Mouse (Mus musculus) embryonic fibroblast, embryonic 13.5 days (primary cell): ENCODE results near the gene Cwc22.

ENCODE experiments used
- CTCF ChIP-seq: IDR thresholded peaks from 2 replicates; pipeline ENCODE4 v1.5.1; 2011; ENCODE audit warnings: mild to moderate bottlenecking, control low read depth, low read length, moderate library complexity, borderline replicate concordance; ENCODE audit not compliant: insufficient read depth
- POLR2A ChIP-seq: IDR thresholded peaks from 2 replicates; pipeline ENCODE4 v1.6.1; 2011; ENCODE audit warnings: low read depth, mild to moderate bottlenecking, control low read depth, low read length, moderate library complexity

DNA sequence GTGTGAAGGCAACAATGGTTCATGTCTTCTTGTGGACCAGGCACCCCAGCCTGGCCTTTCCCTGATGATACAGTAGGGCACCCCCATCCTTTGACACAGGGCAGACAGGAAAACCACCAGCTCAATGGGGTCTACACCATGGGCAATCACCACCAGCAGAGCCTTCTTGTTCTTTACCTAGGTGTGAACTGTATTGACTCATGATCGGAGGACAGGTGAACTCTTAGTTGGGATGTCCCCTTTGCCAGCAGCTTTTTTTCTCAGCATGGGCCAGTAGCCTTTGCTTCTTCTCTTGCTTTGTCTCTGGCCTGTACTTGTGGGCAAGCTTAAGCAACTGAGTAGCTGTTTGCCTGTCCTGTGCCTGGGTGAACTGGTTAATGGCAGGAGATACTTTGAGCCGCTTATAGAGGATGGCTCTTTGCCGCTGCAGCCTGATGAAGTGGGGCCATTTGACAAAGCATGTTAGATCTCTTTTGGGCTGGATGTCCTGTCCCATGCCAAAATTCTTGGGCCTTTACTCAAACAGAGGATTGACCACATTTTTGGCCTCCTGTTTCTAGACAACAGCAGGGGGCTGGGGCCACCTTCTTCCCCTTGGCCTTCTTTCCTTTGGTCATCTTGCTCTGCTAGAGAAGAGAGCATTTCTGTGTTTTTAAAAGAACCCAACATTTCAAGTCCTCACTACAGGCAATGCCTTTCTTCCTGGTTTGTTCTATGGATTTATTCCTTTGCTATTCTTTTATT lies 16.4 kb upstream of the Cwc22 start:
- TF ChIP-seq CTCF, result no peak
- no peak for TF ChIP-seq POLR2A
